Mouse (Mus musculus) B cell, adult 2 months (primary cell): ENCODE measurements around the gene Atf7.
A peak's percentile ranks its signal among the peaks of the same experiment; 100 is the strongest.
"Not testable (repeated sequence)": the region's sequence is repeated elsewhere in the genome, so short reads cannot be mapped to it uniquely, and the experiment has no call there.

ENCODE experiments used
- DNase-seq, 2 experiments: peaks; one replicate each; pipeline ENCODE4 v3.0.0; 2022

The Atf7 gene

DNA sequence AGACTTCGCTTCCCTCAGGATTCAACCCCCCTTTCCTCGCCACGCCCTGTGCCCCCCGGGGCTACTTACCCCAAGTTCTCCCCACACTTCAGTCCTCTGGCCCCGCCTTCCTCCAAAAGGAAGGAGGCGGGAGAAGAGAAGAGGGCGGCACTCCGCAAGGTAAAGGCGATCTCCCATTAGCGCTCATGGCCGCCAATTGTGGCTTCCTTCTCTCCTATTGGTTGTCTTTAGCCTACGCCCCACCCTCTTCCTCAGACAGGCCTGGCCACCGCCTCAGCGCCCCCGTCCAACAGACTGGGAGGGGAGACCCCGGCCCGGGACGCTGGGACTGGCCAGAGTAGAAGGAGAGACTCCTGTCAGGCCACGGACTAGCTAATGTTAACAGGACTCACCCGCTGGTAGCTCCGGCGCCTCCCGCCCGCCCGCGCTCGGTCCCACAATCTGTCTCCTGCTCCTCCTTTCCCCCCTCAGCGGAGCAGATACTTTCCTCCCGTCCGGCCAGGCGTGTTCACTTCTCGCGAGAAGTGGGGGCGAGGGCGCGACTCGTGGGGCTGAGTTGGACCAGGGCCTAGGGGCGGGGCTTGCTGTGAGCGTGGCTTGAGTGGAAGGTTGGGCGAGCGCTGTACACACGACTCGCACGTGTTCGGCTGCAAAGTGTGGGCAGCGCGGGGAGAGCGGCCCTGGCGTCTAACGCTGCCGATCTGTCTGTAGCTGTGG lies at the start of gene Atf7, which contains the start of gene Gm28047:
Gene Atf7, minus strand, starts transcription at position 495 of the 717 bp plus-strand sequence.
Gene Gm28047, minus strand, starts transcription at position 98 of the 717 bp plus-strand sequence.
- DNase-seq = peak; percentile 99 to 100

DNA sequence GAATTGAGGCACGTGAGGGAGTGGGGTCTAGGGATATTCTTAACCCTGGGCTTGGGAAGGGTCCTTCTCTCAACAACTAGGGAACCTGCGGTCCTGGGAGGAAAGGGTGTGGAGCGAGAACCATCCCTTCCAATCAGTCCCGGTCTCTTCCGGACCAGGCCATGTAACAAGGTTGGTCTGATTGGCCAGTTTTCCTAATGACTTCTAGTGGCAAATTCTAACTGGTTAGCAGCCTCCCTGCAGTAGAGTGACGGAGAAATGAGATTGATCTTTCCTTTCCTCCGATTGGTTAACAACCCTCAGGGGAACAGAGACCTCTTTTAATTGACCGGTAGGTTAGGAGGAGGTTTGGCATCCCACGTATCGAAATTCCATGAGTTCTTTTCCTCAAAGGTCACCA lies 48.3 kb upstream of the Atf7 start:
- DNase-seq = no peak

DNA sequence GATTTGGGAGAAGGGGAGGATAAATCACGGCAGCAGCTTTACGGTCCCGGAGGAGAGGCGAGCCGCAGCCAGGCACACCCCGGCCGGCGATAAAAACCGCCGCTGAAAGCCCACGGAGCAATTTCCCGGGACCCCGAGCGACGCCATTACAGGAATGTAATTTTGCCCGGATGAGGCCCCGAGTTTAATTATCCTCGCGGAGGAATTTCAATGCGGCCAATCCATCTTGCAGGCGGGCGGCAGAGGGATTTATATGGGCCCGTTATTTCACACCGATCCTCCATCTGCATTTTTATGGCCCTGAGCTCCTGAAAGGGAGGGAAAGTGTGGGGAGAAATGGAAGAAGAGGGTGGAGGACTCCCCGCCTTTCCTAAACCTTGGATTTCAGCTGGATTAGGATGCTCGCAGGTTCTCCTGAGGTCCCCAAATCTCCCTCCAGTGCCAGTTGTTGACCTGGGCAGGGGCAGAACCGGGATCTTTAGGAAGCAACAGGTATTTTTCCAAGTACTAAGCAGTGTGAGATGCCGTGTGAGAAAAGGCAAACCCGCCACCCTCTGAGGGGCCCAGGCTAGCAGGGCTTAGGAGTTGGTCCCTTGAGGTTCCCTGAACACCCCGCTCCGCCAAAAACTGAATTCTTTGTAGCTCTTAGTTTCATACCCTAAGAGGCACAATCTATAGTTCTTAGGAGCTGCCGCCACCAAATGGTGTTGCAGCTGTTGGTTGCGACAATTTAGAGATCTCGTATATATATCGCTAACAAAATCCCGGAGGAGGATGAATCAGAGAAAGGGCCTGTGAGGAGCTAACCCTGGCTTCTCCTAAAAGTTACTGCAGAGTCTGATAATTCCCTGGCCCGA lies 47.2 kb upstream of the Atf7 start, which contains the start of gene Atp5g2:
Gene Atp5g2, minus strand, starts transcription at position 138 of the 857 bp plus-strand sequence.
- peak in 1 of 2 experiments; percentile 20 for DNase-seq

DNA sequence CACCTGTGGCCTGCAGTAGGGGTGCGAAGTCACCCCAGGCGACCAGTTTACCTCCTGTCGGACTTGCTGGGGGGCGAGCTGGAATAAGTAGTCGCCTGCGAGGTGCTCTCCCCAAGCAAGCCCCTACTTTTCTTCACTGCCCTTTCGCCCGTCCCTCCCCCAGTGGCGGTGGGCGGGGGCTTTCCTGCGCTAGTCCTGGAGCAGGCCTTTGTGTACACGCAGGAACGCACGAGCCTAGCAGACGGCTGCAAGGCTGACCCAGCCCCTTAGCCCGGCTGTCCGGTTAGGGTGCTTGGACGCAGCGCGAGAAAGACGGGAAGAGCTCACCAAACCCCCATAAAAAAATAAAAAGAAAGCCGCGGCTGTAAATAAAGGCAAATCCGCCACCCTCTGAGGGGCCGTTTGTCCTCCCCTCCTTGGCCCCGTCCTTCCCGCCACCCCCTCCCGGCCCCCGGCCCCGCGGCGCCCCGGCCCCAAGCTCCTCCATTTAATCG lies 46.5 kb upstream of the Atf7 start:
- peak; percentile 65 for DNase-seq

DNA sequence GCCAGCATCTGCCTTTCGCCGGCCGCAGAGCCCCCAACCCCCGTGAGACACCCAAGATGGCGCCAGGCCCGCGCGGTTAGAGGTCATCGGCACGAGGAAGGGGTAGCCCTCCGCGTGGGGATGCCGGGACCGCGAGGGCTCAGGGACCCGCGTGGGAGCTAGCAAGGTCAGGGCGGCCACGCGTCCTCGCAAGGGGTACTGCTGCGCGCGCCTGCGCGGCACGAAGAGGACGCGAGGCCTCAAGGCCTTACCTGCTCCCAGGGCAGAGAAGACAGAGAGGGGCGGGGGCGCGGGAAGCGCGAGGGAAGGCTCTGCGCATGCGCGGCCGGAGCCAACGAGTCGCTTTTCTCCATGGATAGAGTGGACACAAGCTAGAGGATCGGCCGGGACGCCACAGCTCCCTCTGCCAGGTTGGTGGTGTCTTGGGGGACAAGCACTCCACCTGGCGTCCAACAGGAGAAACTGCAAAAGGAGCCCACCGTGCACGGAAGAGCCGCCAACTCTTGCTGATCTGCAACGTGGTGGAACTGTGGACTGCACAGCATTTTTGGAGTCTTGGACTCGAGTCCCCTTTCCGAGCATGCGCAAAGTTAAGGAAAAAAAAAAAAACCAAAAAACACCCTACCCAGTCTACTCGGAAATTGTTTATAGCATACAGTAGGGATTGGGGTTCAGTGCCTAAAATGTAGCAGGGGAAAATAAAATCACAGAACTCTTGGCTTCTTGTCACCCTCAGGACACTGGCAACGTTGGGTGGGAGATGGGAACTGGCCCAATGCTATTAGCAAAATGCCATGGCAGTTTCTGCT lies 45.7 kb upstream of the Atf7 start:
- DNase-seq = peak; percentile 95 to 96

DNA sequence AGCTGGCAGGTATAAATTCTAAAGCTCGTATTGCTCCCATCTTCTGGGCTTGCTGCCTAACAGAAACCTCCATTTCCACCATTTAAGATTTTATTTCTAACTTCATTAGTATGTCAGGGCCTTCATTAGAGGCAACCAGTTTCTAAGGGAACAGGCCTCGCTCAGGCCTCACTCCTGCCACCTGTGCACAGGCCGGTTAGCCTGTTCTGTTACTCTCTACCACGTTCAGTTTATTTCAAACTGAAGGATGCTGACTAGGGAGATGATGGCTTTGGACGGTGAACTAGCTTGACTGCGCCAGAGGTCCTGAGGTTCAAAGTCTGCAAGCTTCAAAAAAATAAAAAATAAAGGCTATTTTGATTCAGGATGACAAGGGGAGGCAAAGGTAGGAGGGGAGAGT lies 45.0 kb upstream of the Atf7 start:
- DNase-seq = no peak

DNA sequence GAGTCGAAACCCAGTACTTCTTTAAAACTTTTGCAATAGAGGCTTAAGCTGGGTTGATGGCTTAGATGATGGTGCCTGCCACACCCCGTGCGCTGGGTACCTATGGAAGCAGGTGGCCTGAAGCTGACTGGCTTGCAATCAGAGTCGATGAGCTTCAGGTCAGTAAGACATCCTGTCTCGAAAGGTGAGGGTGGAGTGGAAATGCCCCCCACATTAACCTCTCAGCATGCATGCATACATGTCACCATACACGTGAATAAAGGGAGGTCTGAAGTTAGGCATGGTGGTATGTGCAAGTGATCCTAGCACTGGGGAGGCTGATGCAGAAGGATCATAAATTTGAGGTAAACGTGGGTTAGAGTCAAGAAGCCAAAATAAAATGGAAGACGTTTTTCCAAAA lies 44.3 kb upstream of the Atf7 start:
- no peak for DNase-seq

DNA sequence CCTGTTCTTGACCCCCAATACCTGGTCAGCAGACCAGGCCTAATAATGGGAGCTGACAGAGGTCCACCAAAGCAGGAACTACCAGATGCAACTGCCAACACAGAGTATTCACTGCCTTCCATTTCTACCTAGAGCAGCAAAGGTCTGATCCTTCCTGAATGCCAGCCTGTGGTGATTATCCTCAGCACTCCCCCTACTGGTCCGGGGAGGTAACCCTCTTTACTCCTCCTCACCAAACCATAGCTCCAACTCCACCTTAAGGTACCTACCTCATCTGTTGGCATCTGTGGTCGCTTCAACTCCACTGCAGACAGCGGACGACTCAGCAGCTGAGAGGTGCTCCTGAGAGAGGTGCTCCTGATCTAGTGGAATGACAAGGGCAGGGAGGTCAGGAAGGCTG lies 40.2 kb upstream of the Atf7 start:
- DNase-seq = peak; percentile 76

DNA sequence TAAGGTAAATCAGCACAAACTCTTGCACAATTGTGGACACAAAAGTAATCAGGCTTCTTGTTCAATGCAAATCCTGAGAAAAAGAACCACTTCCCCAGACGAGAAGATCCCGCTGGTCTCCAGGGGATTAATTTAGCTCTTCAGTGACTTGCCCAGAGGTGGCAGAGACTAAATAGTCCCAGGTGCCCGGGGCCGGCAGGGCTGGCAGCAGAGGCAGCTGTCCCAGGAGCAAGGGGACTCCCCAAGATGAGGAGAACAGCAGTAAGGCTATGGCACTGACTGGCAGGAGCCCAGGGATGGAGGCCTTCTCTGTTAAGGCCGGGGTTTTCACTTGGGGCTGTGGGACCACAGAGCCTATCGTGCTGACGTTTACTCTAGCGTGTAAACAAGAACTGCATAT lies 38.6 kb upstream of the Atf7 start:
- no peak for DNase-seq

DNA sequence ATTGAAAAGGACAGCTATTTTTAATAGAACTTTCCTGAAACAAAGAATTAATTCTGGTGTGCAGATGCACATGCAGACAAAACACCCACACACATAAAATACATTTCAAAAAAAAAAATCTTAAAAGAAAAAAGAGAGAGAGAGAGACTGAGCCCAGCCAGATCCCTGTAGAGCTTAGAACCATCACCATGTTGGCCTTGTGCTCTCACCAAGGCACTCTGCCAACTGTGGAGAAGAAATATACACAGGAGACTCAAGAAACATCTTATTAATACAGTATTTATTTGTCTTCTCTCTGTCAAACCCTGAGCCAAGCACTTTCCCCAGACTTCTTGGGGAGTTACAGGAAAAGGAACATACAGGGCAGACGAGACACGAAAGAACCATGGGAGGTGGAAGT lies 37.3 kb upstream of the Atf7 start:
- not testable (repeated sequence) for DNase-seq

DNA sequence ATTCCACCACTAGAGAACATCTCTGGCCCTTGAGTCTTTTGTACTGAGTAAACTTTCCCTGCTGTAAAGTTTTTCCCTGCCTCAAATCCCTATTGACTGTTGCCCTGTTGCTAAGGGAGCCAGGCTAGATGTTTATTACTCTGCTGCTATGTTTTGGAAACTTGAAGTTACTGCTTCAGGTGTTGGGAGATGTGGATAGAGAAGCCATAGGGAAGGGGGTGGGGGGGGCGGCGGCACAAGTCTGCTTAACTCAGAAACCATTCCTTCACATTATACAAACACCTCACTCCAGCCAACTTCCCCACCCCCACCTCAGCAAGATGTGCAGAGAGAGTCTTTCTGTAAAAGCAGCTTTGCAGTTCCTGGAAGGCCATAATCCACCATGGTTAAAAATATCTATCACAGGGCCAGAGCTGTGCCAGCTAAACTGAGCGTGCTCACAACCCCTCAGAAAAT lies 32.7 kb upstream of the Atf7 start:
- DNase-seq = no peak

DNA sequence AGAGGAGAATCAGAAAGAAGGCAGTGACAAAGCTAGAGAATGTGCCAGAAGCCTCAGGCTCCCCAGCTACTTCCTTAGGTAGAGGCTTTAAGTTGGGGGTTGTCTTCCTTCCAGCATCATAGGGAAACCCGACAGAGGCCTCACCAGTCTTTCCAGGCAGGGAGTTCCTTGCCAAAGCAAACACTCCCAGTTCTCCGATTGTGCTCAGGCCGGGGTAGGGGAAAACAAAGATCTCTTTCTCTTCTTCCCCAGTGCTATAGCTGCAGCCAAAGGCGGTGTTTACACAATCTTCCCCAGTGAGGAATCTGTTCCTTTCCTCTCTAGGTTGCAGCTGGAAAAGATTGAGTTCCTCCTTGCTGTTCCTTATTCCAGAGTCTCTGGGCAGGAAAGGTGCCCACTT lies 31.4 kb upstream of the Atf7 start:
- DNase-seq = no peak

DNA sequence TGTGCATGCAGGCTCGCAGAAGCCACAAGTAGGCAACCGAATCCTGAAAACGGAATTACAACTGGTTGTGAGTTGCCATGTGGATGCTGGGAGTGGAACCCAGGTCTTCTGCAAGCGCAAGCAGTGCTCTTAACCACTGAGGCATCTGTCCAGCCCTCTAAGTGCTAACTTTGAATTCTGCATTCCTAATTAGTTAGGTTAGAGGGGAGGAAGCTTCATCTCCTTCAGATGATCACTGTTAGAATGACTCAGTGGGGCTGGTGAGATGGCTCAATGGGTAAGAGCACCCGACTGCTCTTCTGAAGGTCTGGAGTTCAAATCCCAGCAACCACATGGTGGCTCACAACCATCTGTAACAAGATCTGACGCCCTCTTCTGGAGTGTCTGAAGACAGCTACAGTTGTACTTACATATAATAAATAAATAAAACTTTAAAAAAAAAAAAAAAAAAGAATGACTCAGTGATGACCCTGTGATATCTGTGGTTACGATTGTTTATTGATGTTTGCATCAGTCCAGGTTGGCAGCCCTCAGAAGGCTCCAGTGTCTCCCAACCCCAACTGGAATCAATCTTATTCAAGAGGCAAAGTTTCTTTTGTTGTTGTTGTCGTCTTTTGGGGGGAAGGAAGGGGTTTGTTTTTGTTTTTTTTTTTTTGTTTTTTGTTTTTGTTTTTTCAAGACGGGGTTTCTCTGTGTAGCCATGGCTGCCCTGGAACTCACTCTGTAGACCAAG lies 26.8 kb upstream of the Atf7 start:
- DNase-seq = not testable (repeated sequence)

DNA sequence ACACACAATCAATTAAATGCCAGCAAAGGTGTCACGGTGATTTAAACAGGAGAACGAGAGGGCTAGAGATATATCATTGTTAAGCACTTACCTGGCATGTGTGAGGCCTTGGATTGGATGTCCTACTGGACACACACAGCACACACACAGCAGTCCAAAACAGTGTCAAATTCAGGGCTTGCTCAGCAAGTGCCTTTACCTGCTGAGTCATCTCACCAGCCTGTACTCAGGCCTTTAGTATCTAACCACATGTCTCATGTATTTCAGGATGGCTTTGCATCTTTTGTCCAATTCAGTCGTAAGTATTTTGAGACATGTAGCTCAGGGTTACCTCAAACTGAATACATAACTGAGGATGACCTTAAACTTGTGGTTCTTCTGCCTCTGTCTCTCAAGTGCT lies 25.8 kb upstream of the Atf7 start:
- no peak for DNase-seq

DNA sequence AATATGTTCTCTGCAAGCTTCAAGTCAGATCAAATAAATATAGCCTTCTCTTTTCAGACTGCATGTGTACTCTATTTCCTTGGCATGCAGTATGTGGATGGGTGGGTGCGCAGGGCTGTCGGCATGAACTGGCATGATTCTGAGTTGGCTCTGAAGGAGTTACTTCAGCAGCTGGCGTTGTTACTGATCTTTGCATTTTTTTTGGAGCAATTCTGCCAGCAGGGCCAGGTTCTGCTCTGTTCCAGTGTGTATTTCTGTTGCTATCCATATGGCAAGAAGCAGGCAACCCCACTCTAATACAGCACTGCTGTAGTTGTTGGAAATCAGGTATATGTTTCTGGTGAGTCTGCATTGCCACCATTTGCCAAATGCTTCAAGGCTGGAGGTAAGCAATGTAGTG lies 10.6 kb upstream of the Atf7 start:
- no peak for DNase-seq

DNA sequence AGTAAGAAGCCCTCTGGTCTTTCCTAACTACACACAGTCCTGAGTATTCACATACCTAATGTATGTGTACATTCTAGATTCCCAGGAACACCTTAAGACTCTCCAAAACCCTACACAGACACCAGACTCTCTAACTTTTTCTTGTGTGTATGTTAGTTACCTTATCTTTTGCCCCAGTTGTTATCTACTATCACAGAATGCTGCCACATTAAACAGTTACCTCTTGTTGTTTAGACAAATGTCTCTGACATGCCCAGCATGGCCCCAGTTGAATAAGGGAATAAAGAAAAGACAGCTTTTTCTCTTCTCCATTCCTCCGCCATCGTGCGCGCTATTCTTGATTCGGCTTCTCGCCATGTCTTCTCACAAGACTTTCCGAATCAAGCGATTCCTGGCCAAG lies 9.4 kb upstream of the Atf7 start:
- no peak for DNase-seq

DNA sequence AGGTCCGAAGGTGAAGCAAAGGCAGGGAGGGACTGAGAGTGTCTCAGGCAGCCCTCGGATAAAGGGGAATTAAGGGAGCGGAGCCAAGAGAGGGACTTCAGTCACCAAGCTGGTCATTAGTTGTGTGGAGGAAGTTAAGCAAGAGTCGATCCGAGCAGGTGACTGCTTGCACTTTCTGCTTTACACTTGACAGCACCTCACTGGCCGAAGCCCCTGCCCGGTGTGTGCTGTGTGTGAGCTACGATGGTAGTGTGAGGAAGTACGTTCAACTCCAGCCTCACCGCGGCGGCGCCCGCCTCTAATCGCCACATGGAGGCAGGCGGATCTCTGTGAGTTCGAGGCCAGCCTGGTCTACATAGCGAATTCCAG lies 407 bp upstream of the Atf7 start:
- peak in 1 of 2 experiments; percentile 85 for DNase-seq

DNA sequence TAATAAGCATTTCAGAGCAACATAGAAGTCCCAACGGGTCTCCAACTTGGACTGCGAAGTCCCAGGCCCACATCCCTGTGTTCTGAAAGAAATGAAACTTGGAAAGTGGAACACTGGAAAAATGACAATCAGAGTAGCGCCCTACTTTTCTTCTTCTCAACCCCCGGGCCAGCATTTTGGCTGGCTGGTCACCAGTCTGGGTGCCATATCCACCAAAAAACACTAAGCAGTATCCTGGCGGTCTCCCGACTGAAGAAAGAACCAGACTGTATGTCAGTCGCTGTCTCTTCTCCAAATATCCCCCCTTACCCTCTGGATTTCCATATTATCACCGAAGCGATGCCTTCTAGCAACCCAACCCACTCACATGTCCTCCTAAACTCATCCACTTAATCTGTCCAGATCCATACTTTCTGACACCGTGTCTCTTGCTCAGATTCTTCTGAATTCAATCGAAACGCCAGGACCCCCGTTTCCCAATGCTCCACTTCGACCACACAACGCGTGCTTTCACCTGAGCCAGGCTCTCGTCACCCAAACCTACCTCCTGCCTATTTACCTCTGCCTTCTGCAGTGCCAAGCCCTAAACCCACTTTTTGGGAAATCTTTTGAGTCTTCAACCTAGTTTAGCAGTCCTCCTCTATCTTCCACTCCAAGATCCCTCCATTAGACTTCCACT lies 834 bp downstream of the Atf7 start:
- DNase-seq = peak; percentile 3 to 15

DNA sequence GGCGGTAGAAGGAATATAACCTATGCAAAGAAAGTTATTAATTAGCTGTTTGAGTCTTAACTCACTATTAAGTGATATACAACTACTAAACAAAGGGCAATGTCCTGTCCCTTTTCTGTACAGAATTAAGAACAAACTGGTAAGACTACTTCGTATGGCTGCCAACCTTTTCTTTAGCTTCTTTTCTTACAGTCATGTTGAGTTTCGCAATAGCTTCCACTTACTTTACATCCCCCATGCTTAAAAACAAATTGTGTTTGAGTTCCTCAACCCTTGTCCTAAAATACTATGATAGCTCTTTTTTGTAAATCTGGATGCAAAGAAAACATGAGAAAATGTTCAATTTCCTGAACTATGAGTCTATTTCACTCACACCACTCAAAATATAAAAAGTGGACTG lies 2.1 kb downstream of the Atf7 start:
- no peak for DNase-seq

DNA sequence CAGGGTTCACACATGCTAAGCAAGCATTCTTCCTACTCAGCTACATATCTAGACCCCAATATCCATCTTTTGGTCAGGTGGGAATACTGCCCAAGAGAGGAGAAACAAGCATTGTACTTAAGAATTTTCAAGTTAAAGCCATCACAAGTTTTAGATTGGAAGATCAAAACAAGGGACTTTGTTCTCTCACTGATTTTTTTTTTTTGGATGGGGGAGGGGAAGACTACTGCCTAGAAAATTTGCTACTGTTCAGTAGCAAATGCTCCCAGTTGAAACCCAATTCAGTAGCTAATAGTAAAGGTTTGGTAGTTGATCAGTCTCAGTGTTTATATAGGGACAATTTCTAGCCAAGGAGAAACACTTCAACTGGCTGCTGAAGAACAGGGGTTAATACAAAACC lies 2.7 kb downstream of the Atf7 start:
- DNase-seq = no peak

DNA sequence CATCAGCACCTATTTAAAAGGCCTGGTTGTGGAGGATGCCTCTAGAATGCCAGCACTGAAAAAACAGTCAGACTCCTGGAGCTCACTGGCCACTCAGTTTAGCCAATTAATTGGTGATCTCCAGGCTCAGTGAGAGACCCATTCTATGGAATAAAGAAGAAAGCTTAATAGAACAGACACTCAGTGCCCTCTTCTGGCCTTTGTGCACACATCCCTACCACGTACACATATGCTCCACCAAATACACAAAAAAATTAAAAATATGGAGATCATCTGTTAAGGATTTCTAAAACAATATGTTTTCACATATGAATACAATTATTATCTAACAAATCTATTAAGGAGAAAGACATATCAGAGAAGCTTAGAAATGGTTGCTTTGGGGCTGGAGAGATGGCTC lies 4.5 kb downstream of the Atf7 start:
- DNase-seq = no peak

DNA sequence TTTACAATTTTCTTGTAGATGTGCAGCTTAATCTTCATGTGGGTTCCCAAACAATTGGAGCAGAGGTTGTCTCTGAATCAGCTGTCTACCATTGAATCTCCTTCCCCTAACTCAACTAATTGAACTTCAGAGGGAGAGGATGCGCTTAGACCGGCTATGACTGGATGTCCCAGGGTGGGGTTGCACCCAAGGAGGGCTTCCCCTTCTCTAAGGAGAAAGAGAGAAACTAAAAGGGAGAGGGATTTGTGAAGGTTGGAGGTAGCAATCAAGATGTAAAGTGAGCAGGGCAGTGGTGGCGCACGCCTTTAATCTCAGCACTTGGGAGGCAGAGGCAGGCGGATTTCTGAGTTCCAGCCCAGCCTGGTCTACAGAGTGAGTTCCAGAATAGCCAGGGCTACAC lies 5.8 kb downstream of the Atf7 start:
- DNase-seq = no peak
